Mouse (Mus musculus) limb, embryonic 14.5 days (tissue): ENCODE data around the gene Cldn7. TPM values are rescaled to one million over a fixed set of nuclear protein-coding genes. Genes with fewer than 3 reads are reported as not detected.
"Not testable (repeated sequence)": the region's sequence is repeated elsewhere in the genome, so short reads cannot be mapped to it uniquely, and the experiment has no call there.

ENCODE experiments used
- ATAC-seq: fragments of 200-750 bp; cut with Nextera tagmentation; 2 replicates; pipeline ENCODE4 v1.8.0; 2017; ENCODE audit warnings: low read depth, moderate number of reproducible peaks, moderate TSS enrichment; ENCODE audit not compliant: low FRiP score
- DNase-seq: peaks from one replicate; pipeline ENCODE4 v3.0.0-alpha.2; 2015; ENCODE audit warnings: low spot score
- H3K27ac ChIP-seq: fragments of 300-500 bp; sonication (generic); replicated peaks from 2 replicates; pipeline ENCODE4 v1.5.1; 2014; ENCODE audit warnings: low read depth, mild to moderate bottlenecking, low read length, moderate library complexity, mixed read lengths
- H3K27me3 ChIP-seq: fragments of 300-500 bp; sonication (generic); 2 replicates; pipeline ENCODE4 v1.6.1; 2014; ENCODE audit warnings: low read length, mixed read lengths; ENCODE audit not compliant: control insufficient read depth, insufficient read depth
- H3K36me3 ChIP-seq: fragments of 300-500 bp; sonication (generic); 2 replicates; pipeline ENCODE4 v1.6.1; 2014; ENCODE audit warnings: mild to moderate bottlenecking, low read length, moderate library complexity, mixed read lengths; ENCODE audit not compliant: control insufficient read depth, insufficient read depth
- H3K4me1 ChIP-seq: fragments of 300-500 bp; sonication (generic); 2 replicates; pipeline ENCODE4 v1.6.1; 2014; ENCODE audit warnings: antibody characterized with exemption, low read length, mixed read lengths; ENCODE audit not compliant: control insufficient read depth, insufficient read depth
- H3K4me2 ChIP-seq: fragments of 300-500 bp; sonication (generic); replicated peaks from 2 replicates; pipeline ENCODE4 v1.6.1; 2014; ENCODE audit warnings: low read depth, mild to moderate bottlenecking, low read length, moderate library complexity; ENCODE audit not compliant: severe bottlenecking
- H3K4me3 ChIP-seq: fragments of 300-500 bp; sonication (generic); replicated peaks from 2 replicates; pipeline ENCODE4 v1.5.1; 2014; ENCODE audit warnings: low read length
- H3K9ac ChIP-seq: fragments of 300-500 bp; sonication (generic); 2 replicates; pipeline ENCODE4 v1.6.1; 2014; ENCODE audit warnings: mild to moderate bottlenecking, low read depth, low read length, moderate library complexity; ENCODE audit not compliant: severe bottlenecking
- H3K9me3 ChIP-seq: fragments of 300-500 bp; sonication (generic); 2 replicates; pipeline ENCODE4 v1.6.1; 2016; ENCODE audit warnings: low read length; ENCODE audit not compliant: control insufficient read depth
- POLR2A ChIP-seq: fragments of 200-500 bp; IDR thresholded peaks from 2 replicates; pipeline ENCODE4 v1.8.0; 2012; ENCODE audit warnings: inconsistent platforms, mild to moderate bottlenecking, moderate library complexity, borderline replicate concordance; ENCODE audit not compliant: insufficient read depth, insufficient read length; ENCODE audit errors: extremely low read depth
- WGBS: fragments of 180-500 bp; shearing (Covaris S2); extraction: QIAGEN DNeasy Blood & Tissue Kit; methylation state at CpG from one replicate; pipeline ENCODE4 v1.1.7; 2014; 5-methylcytosine and 5-hydroxymethylcytosine counted together
- polyA plus RNA-seq, 2 experiments: library from polyadenylated mRNA; depleted of rRNA in 1 of 2; stranded (reverse) in 1 of 2; unstranded in 1 of 2; fragments of >200 nt; fragmentation: Nextera tagmentation in 1 of 2; extraction: Ambion mirVana in 1 of 2; gene quantifications; 2 replicates each; pipeline versions ENCODE4 v1.2.1 to v1.2.3; 2012 to 2014

The Cldn7 gene
- polyA plus RNA-seq, 2 experiments: 6.3 to 7.6 TPM

GRCm38 (mm10) chr11:69921114-69922011 is 43.2 kb upstream of the Cldn7 start, which contains the start of gene Eif5a:
TSS of gene Eif5a (minus strand) at chr11:69921958.
- peak; percentile 90; the same call in 1 of the 2 replicates for TF ChIP-seq POLR2A
- Histone ChIP-seq H3K27ac (peak within 1 kb of the TSS; percentile 97), H3K4me1 (peaks cover 12% of the 10 kb centered on the region), H3K36me3 (peaks cover 27% of the 10 kb centered on the region), H3K9me3 (no peaks in the 10 kb centered on the region), H3K9ac (peak within 1 kb of the TSS; percentile 93), H3K27me3 (no peaks in the 10 kb centered on the region), H3K4me2 (peak within 1 kb of the TSS; percentile 88), H3K4me3 (peak within 1 kb of the TSS; percentile 97)
- DNase-seq (peak; percentile 100), ATAC-seq (peak; percentile 95)
- WGBS: under 1% methylated on average over 68 of the region's 78 CpGs

DNA sequence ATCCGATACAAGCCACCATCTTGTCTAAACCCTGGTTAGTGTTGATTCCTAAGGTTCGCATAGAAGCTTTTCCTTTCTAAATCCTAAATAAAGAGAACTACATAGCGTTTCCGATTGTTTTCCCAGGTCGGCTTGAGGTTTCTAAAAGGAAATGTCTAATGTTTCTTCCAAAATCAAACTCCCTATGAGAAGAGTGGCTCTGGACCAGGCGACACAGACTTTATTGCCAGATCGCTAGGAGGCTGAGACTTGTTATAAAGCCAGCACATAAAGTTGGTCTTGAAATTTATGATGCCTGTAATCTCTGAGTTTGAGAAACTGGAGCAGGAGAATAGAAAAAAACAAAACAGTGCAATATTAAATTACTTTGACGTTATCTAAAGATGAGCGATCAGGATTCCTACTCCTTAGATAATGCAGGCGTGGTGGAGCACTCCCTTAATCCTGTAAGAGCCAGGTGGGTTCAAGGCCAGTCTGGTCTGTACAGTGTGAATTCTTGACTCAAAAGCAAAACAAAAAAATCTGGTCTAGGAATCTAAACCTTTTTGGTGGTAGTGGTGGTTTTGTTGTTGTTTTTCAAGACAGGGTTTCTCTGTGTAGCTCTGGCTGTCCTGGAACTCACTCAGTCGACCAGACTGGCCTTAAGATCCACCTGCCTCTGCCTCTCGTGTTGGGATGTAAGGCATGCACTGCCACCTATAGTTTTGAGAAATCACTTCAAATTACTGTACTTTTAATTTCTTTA is 42.4 kb upstream of the Cldn7 start:
- peak overlapping the region; percentile 97 for H3K4me3 ChIP-seq
- H3K9ac ChIP-seq: peak overlapping the region; percentile 44
- WGBS: 1% methylated on average over 12 of the region's 12 CpGs
- peaks cover 12% of the 10 kb centered on the region for H3K4me1 ChIP-seq
- no peaks in the 10 kb centered on the region for H3K9me3 ChIP-seq
- peak overlapping the region; percentile 72 for H3K4me2 ChIP-seq
- H3K27ac ChIP-seq: peak overlapping the region; percentile 97
- ATAC-seq: no peak
- H3K27me3 ChIP-seq: no peaks in the 10 kb centered on the region
- peaks cover 19% of the 10 kb centered on the region for H3K36me3 ChIP-seq
- no peak for TF ChIP-seq POLR2A
- DNase-seq: peak; percentile 34

DNA sequence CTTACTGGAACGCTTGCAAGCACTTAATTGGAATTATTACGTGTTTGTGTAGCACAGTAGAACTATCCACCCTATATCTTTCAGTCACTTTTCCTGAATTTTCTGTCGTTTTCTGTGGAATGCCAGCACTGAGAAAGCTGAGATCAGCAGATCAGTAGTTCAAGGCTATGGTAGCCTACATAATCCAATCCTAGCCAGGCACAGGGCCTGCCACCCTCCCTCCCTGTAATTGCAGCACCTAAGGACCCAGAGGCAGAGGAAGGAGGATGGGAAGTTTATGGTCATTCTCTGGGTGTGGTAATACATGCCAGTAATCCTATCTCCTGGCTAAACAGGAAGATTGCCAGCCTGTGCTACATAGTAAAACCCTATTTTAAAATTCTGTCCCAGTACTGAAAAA is 41.8 kb upstream of the Cldn7 start:
- H3K4me1 ChIP-seq: peaks cover 12% of the 10 kb centered on the region
- TF ChIP-seq POLR2A: no peak
- ATAC-seq (no peak), DNase-seq (no peak)
- WGBS: 64% methylated on average over 3 of the region's 3 CpGs
- H3K4me3 ChIP-seq: no peak overlapping the region; the same call in 1 of the 2 replicates
- H3K27ac ChIP-seq: 0 out of 2 replicates have a peak overlapping the region, but pooled peaks have one; percentile 97
- H3K9me3 ChIP-seq: no peaks in the 10 kb centered on the region
- H3K9ac ChIP-seq: no peak overlapping the region
- no peak overlapping the region for H3K4me2 ChIP-seq
- no peaks in the 10 kb centered on the region for H3K27me3 ChIP-seq
- H3K36me3 ChIP-seq: peaks cover 13% of the 10 kb centered on the region

GRCm38 (mm10) chr11:69927501-69927900 is 37.1 kb upstream of the Cldn7 start:
- Histone ChIP-seq H3K4me3 (no peak overlapping the region), H3K4me2 (no peak overlapping the region), H3K27ac (no peak overlapping the region), H3K27me3 (no peaks in the 10 kb centered on the region), H3K36me3 (no peaks in the 10 kb centered on the region), H3K4me1 (peaks cover 4% of the 10 kb centered on the region; the same call in 1 of the 2 replicates), H3K9ac (no peak overlapping the region), H3K9me3 (no peaks in the 10 kb centered on the region)
- no peak for ATAC-seq
- WGBS: 99% methylated on average over 2 of the region's 2 CpGs
- DNase-seq: no peak
- TF ChIP-seq POLR2A: no peak

DNA sequence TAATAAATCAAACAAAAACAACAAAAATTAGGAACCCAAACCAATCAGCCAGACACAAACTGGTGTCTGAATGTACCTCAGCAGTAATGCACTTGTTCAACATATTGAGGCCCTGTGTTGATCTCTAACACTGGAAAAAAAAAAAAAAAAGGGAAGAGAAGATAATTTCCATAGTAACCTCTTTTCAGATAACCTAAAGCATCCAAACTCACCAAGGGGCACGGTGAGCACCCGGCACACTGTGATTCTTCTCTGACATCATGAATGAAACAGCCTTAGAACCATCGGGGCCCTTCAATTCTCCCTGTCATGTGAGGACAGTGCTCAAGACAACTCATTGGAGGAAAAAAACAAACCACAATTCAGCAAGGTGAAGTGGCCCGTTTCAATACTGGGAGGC is 34.9 kb upstream of the Cldn7 start:
- no peaks in the 10 kb centered on the region for H3K9me3 ChIP-seq
- H3K4me3 ChIP-seq: no peak overlapping the region
- no peaks in the 10 kb centered on the region for H3K36me3 ChIP-seq
- no peak overlapping the region for H3K27ac ChIP-seq
- TF ChIP-seq POLR2A: no peak
- H3K4me1 ChIP-seq: peaks cover 3% of the 10 kb centered on the region; the same call in 1 of the 2 replicates
- no peak for DNase-seq
- H3K9ac ChIP-seq: no peak overlapping the region
- H3K4me2 ChIP-seq: no peak overlapping the region
- ATAC-seq: no peak
- 80% methylated on average over 4 of the region's 4 CpGs for WGBS
- H3K27me3 ChIP-seq: no peaks in the 10 kb centered on the region

DNA sequence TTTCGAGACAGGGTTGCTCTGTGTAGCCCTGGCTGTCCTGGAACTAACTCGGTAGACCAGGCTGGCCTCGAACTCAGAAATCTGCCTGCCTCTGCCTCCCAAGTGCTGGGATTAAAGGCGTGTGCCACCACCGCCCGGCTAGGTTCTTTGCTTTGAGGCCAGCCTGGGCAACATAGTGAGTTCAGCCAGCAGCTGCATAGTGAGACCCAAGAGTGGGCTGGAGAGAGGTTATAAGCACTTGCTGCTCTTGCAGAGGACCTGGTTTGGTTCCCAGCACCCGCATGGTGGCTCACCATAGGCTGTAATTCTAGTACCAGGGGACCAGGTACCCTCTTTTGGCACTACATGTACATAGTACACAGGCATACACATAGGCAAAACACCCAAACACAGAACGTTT is 34.4 kb upstream of the Cldn7 start:
- not testable (repeated sequence) for H3K4me2 ChIP-seq, H3K36me3 ChIP-seq, H3K9me3 ChIP-seq, H3K4me1 ChIP-seq, ATAC-seq, H3K27ac ChIP-seq, H3K9ac ChIP-seq, DNase-seq, H3K27me3 ChIP-seq, H3K4me3 ChIP-seq
- 89% methylated on average over 8 of the region's 8 CpGs for WGBS
